Mouse (Mus musculus) layer of hippocampus, adult 9-11 months (tissue): Measurements from ENCODE around the gene Sva.

Experiments used
- DNase-seq: peaks from one replicate; pipeline ENCODE4 v3.0.0; 2022

Gene Sva

GRCm38 (mm10) chr6:42038094-42038493 is at the start of gene Sva:
Gene Sva, plus strand, starts transcription at chr6:42038394.
- DNase-seq, result no peak
